Mouse (Mus musculus) G1E (cell line): ENCODE measurements around the gene Cct5.

Experiments used
- CTCF ChIP-seq: IDR thresholded peaks from 2 replicates; pipeline ENCODE4 v1.5.1; 2012; ENCODE audit warnings: low read depth, low read length, inconsistent platforms, mixed read lengths
- GATA1 ChIP-seq: IDR thresholded peaks from 2 replicates; pipeline ENCODE4 v1.6.1; 2012; ENCODE audit warnings: borderline replicate concordance, low read length, inconsistent platforms, mixed read lengths
- POLR2AphosphoS5 ChIP-seq: IDR thresholded peaks from 2 replicates; pipeline ENCODE4 v1.6.1; 2012; ENCODE audit warnings: low read depth, low read length, inconsistent platforms; ENCODE audit not compliant: insufficient replicate concordance
- TAL1 ChIP-seq: conservative IDR thresholded peaks from 2 replicates; pipeline ENCODE4 v1.6.1; 2012; ENCODE audit warnings: low read depth, low read length, inconsistent platforms, mixed read lengths

DNA sequence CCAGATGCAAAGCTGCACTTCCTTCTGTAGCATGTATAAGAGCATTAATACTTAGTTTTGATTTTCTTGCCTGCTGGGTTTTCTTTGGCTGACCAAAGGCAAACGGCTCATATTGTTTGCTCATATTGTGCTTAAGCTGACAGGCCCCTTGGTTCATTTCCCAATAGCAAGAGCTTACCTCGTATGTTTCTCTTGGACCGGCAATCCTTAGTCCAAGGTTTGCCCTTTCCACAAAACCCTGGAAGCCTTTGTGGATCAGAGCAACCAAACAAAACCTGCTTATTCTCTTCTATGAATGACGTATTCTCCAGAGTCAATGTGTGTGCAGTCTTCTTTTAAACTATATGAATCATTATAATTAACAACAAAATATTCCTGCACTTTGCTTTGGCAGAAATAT is 51.2 kb downstream of the Cct5 start:
- TF ChIP-seq CTCF, result no peak
- no peak for TF ChIP-seq POLR2AphosphoS5
- no peak for TF ChIP-seq GATA1
- no peak for TF ChIP-seq TAL1
